Mouse (Mus musculus) thymus, adult 2 months (tissue): ENCODE measurements around the gene Kdm6b. TPM values are rescaled to one million over a fixed set of nuclear protein-coding genes. Genes with fewer than 3 reads are reported as not detected.

Experiments used
- DNase-seq: peaks from one replicate; pipeline ENCODE4 v3.0.0; 2021
- H3K27ac ChIP-seq: fragments of 200-500 bp; 2 replicates; pipeline ENCODE4 v1.5.1; 2012; ENCODE audit warnings: low read length, control low read depth; ENCODE audit not compliant: control insufficient read depth, insufficient read depth
- H3K27me3 ChIP-seq: fragments of 200-500 bp; 2 replicates; pipeline ENCODE4 v1.6.1; 2012; ENCODE audit warnings: mild to moderate bottlenecking, low read length, moderate library complexity, mixed read lengths; ENCODE audit not compliant: control insufficient read depth, insufficient read depth
- H3K36me3 ChIP-seq: fragments of 200-500 bp; 2 replicates; pipeline ENCODE4 v1.6.1; 2012; ENCODE audit warnings: mild to moderate bottlenecking, low read length, moderate library complexity; ENCODE audit not compliant: control insufficient read depth, insufficient read depth
- H3K4me1 ChIP-seq: fragments of 200-500 bp; replicated peaks from 2 replicates; pipeline ENCODE4 v1.6.1; 2012; ENCODE audit warnings: low read length; ENCODE audit not compliant: control insufficient read depth, insufficient read depth
- H3K4me3 ChIP-seq: fragments of 200-500 bp; 2 replicates; pipeline ENCODE4 v1.5.1; 2012; ENCODE audit warnings: mild to moderate bottlenecking, low read length, control low read depth, moderate library complexity; ENCODE audit not compliant: control insufficient read depth, insufficient read depth
- CTCF ChIP-seq: fragments of 200-500 bp; IDR thresholded peaks from 2 replicates; pipeline ENCODE4 v1.5.1; 2012; ENCODE audit warnings: mild to moderate bottlenecking, control low read depth, low read length, moderate library complexity, borderline replicate concordance; ENCODE audit not compliant: control insufficient read depth, poor library complexity, insufficient read depth; ENCODE audit errors: extremely low read depth
- POLR2A ChIP-seq: fragments of 200-500 bp; IDR thresholded peaks from 2 replicates; pipeline ENCODE4 v1.6.1; 2012; ENCODE audit warnings: mild to moderate bottlenecking, low read length, control low read depth, moderate library complexity; ENCODE audit not compliant: control insufficient read depth, poor library complexity, insufficient read depth; ENCODE audit errors: extremely low read depth
- WGBS: fragments of 180-500 bp; shearing (Covaris S2); methylation state at CpG from one replicate; pipeline ENCODE4 v1.1.7; 2018; 5-methylcytosine and 5-hydroxymethylcytosine counted together
- polyA plus RNA-seq: library from polyadenylated mRNA; depleted of rRNA; stranded (reverse); fragments of >200 nt; gene quantifications from 2 replicates; pipeline ENCODE4 v1.2.3, GENCODE M21; 2012

Gene Kdm6b
- polyA plus RNA-seq, 1 experiment, result 61.0 TPM

GRCm38 (mm10) chr11:69370817-69371215, 42.7 kb downstream of the Kdm6b start:
- H3K4me3 ChIP-seq, result no peak overlapping the region
- no peak for DNase-seq
- H3K27ac ChIP-seq, result no peak overlapping the region; the same call in 1 of the 2 replicates
- 89% methylated on average over 9 of the region's 9 CpGs for WGBS
- H3K4me1 ChIP-seq, result peaks cover 35% of the 10 kb centered on the region
- no peaks in the 10 kb centered on the region for H3K36me3 ChIP-seq
- H3K27me3 ChIP-seq, result no peaks in the 10 kb centered on the region
- no peak for TF ChIP-seq CTCF
- no peak for TF ChIP-seq POLR2A

- Histone ChIP-seq H3K4me1 (peaks cover 39% of the 10 kb centered on the region), H3K27me3 (no peaks in the 10 kb centered on the region), H3K27ac (no peak overlapping the region; the same call in 1 of the 2 replicates), H3K36me3 (no peaks in the 10 kb centered on the region), H3K4me3 (no peak overlapping the region)
- 38% methylated on average over 2 of the region's 2 CpGs for WGBS
- no peak for TF ChIP-seq CTCF
- no peak for TF ChIP-seq POLR2A
- DNase-seq, result no peak
Measured at GRCm38 (mm10) chr11:69369990-69370816, 43.3 kb downstream of the Kdm6b start.

DNA sequence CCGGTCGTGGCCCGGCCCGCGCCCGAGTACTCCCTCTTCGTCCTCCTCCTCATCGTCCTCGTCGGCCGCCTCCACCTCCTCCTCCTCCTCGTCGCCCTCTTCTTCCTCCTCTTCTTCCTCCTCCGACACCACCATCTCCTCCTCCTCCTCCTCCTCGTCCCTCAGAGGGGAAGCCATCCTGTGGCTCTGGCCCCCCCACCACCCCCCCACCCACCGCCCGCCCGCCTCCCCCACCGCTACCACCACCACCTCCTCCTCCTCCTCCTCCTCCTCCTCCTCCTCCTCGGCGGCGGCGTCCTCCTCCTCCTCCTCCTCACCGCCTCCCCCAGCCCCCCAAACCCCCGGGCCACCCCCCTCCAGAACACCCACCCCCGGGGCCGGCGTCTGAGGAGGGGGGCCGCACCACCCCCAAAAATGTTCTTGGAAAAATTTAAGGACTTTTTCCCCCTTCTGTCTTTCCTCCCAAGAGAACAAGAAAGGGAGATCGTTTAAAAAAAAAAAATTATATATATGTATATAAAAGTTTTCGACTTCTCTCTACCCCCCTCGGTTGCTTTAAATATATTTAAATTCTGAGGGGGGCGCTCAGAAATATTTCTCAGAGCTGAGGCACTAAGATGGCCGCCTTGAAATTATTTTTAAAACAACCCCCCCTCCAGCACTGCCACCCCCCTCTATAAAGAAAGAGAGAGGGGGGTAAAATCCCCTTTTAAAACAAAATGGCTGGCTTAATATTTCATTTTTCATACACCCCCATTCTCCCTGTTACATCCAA, 44.1 kb downstream of the Kdm6b start, which contains the start of gene Chd3:
Gene Chd3, minus strand, starts transcription at position 192 of the 775 bp plus-strand sequence.
- H3K4me1 ChIP-seq, result peaks cover 44% of the 10 kb centered on the region
- WGBS, result under 1% methylated on average over 22 of the region's 34 CpGs
- H3K4me3 ChIP-seq, result peak within 1 kb of the TSS; percentile 90
- H3K36me3 ChIP-seq, result no peaks in the 10 kb centered on the region
- H3K27ac ChIP-seq, result peak within 1 kb of the TSS; percentile 89
- no peaks in the 10 kb centered on the region for H3K27me3 ChIP-seq
- TF ChIP-seq CTCF (no peak), POLR2A (no peak)
- DNase-seq, result no peak

DNA sequence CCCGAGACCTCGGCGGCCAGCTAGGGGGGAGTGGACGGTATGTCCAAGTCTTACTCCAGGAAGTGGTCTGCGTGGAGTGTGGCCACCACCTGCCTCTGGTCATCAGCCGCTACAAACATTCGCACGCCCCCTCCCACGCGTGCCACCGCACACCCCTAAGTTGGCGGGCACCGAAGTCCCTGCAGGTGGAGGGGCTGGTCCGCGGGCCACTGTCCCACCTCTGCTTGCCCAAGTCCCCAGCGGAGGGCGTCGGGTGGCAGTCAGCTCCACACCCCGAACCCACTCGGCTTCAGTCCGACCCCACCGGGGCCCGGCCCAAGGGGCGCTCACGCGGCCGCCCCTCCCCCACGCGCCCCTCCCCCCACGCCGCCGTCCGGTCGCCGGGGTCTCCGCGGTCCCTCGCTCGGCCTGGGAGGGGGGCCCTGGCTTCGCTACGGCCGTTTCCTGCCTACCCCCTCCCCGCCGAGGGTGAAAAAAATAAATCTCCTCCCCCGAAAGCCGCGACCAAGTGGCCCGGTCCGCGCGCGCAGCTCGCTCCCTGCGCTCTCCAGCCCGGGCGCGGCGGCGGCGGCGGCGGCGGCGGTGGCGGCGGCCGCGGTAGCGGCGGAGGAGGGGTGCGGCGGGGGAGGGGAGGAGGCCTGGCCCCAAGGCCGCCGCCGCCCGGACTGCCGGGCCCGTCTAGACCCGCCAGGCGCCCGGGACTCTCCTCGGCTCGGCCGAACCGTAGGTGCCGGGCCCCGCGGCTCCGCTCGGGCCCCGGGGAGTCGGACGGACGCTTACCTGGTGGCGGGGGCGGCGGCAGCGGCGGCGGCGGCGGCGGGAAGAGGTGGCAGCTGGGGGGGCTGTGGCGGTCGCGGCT, 44.9 kb downstream of the Kdm6b start:
- DNase-seq, result peak; percentile 50
- Histone ChIP-seq H3K4me3 (peak overlapping the region; percentile 90), H3K27ac (peak overlapping the region; percentile 89), H3K27me3 (no peaks in the 10 kb centered on the region), H3K4me1 (peaks cover 44% of the 10 kb centered on the region), H3K36me3 (no peaks in the 10 kb centered on the region)
- TF ChIP-seq POLR2A, result no peak
- TF ChIP-seq CTCF, result no peak
- under 1% methylated on average over 97 of the region's 106 CpGs for WGBS

GRCm38 (mm10) chr11:69367616-69368355, 45.7 kb downstream of the Kdm6b start:
- WGBS, result under 1% methylated on average over 22 of the region's 22 CpGs
- no peaks in the 10 kb centered on the region for H3K27me3 ChIP-seq
- peak overlapping the region; percentile 90 for H3K4me3 ChIP-seq
- peaks cover 44% of the 10 kb centered on the region for H3K4me1 ChIP-seq
- H3K36me3 ChIP-seq, result peaks cover 2% of the 10 kb centered on the region; the same call in 1 of the 2 replicates
- DNase-seq, result peak; percentile 31
- peak overlapping the region; percentile 89 for H3K27ac ChIP-seq
- TF ChIP-seq CTCF, result no peak
- TF ChIP-seq POLR2A, result no peak
